9 mouse cellular contexts compared by ENCODE assay signal in genomic region chr8:112972418-112972817, GRCm38 (mm10).
A peak's percentile ranks its signal among the peaks of the same experiment; 100 is the strongest.
DNase-seq lines count a peak whose midpoint lies in the region; ATAC-seq lines count a peak whose summit lies in the region.
"Had no signal": no experiment of that assay in that cellular context is flagged by ENCODE, and none has a peak within 500 bp of the region (broad histone marks: within the 10 kb centered on the region; RNA-seq: fewer than 3 reads in every experiment).

No protein-coding gene starts in this region.

- H3K9me3 ChIP-seq in kidney, embryonic 14.5 days (ENCODE audit: control insufficient read depth, low read length): no peaks in the 10 kb centered on the region
- H3K9me3 ChIP-seq in limb, embryonic 10.5 days (replicated peaks): no peaks in the 10 kb centered on the region
- H3K9me3 ChIP-seq: embryonic facial prominence, embryonic 12.5 days had no signal

- H3K9ac ChIP-seq in kidney, embryonic 14.5 days (ENCODE audit: low read depth, low read length): no peak overlapping the region
- H3K9ac ChIP-seq: embryonic facial prominence, embryonic 12.5 days had no signal

- ATAC-seq in kidney, embryonic 14.5 days (ENCODE audit: low FRiP score, low TSS enrichment): 0 out of 2 replicates have a peak, but pooled peaks have one; percentile 39
- ATAC-seq in CD4-positive, CD25-positive, alpha-beta regulatory T cell, adult 4 months: no peak

- H3K27me3 ChIP-seq in kidney, embryonic 14.5 days (ENCODE audit: control insufficient read depth, insufficient read depth, low read length): no peaks in the 10 kb centered on the region
- no peaks in the 10 kb centered on the region for H3K27me3 ChIP-seq in limb, embryonic 10.5 days (ENCODE audit: low read depth, poor library complexity, severe bottlenecking)

- H3K4me3 ChIP-seq in kidney, embryonic 14.5 days (ENCODE audit: low read length): no peak overlapping the region
- no peak overlapping the region for H3K4me3 ChIP-seq in limb, embryonic 10.5 days
- H3K4me3 ChIP-seq: embryonic facial prominence, embryonic 12.5 days had no signal

- 4% methylated on average over 6 of the region's 6 CpGs for WGBS in kidney, embryonic 14.5 days
- 7% methylated on average over 6 of the region's 6 CpGs for WGBS in limb, embryonic 10.5 days

- DNase-seq in thymus, postnatal 4 days: peak; percentile 43
- no peak for DNase-seq in thymus, postnatal 0 days (ENCODE audit: low spot score)
- DNase-seq in cerebellum, adult 9-10 months: peak; percentile 88
- DNase-seq in frontal cortex, adult 2 months (ENCODE audit: extremely low spot score in 1 of 2, low spot score in 1 of 2): peak; percentile 73 to 95
- peak; percentile 83 for DNase-seq in limb, embryonic 10.5 days (ENCODE audit: low spot score)
- DNase-seq in retina, adult 2 months (ENCODE audit: low read depth, low spot score): peak; percentile 23

- H3K27ac ChIP-seq in kidney, embryonic 14.5 days (ENCODE audit: low read depth, low read length): no peak overlapping the region
- H3K27ac ChIP-seq in limb, embryonic 10.5 days: no peak overlapping the region
- H3K27ac ChIP-seq: embryonic facial prominence, embryonic 12.5 days had no signal

- no peaks in the 10 kb centered on the region for H3K4me1 ChIP-seq in kidney, embryonic 14.5 days (ENCODE audit: control insufficient read depth, insufficient read depth, low read length)
- H3K4me1 ChIP-seq in limb, embryonic 10.5 days: no peaks in the 10 kb centered on the region
- H3K4me1 ChIP-seq: embryonic facial prominence, embryonic 12.5 days had no signal

- no peaks in the 10 kb centered on the region for H3K36me3 ChIP-seq in kidney, embryonic 14.5 days (ENCODE audit: control insufficient read depth, insufficient read depth, low read length)
- H3K36me3 ChIP-seq in limb, embryonic 10.5 days: no peaks in the 10 kb centered on the region
- H3K36me3 ChIP-seq: embryonic facial prominence, embryonic 12.5 days had no signal

- H3K4me2 ChIP-seq in kidney, embryonic 14.5 days (replicated peaks; ENCODE audit: low read depth, low read length): no peak overlapping the region
- H3K4me2 ChIP-seq: embryonic facial prominence, embryonic 12.5 days had no signal
